Mouse (Mus musculus): Measurements from ENCODE around the gene Sdf4. TPM values are rescaled to one million over a fixed set of nuclear protein-coding genes. Genes with fewer than 3 reads are reported as not detected.
A peak's percentile ranks its signal among the peaks of the same experiment; 100 is the strongest.

Sdf4 gene
- polyA plus RNA-seq, 1 experiment from 2014 or later: 160 TPM

- Histone ChIP-seq H3K27ac (no peak overlapping the region), H3K36me3 (peaks cover 54% of the 10 kb centered on the region), H3K9me3 (no peaks in the 10 kb centered on the region), H3K9ac (no peak overlapping the region), H3K4me3 (no peak overlapping the region), H3K4me1 (no peaks in the 10 kb centered on the region), H3K4me2 (replicated peaks) (no peak overlapping the region), H3K27me3 (no peaks in the 10 kb centered on the region)
- no peak for ATAC-seq (ENCODE audit: low FRiP score, low read depth)
- 78% methylated on average over 2 of the region's 2 CpGs for WGBS
Measured at GRCm38 (mm10) chr4:156014436-156014835, 21.8 kb downstream of the Sdf4 start.

GRCm38 (mm10) chr4:156019771-156020170, 27.1 kb downstream of the Sdf4 start:
- Histone ChIP-seq H3K27ac (no peak overlapping the region), H3K9ac (no peak overlapping the region), H3K9me3 (no peaks in the 10 kb centered on the region), H3K4me1 (no peaks in the 10 kb centered on the region), H3K4me3 (no peak overlapping the region), H3K36me3 (peaks cover 24% of the 10 kb centered on the region), H3K27me3 (no peaks in the 10 kb centered on the region), H3K4me2 (replicated peaks) (no peak overlapping the region)
- no peak for ATAC-seq (ENCODE audit: low FRiP score, low read depth)
- 88% methylated on average over 12 of the region's 12 CpGs for WGBS

- Histone ChIP-seq H3K9me3 (no peaks in the 10 kb centered on the region), H3K9ac (no peak overlapping the region), H3K36me3 (peaks cover 30% of the 10 kb centered on the region), H3K4me1 (peaks cover 8% of the 10 kb centered on the region), H3K4me2 (replicated peaks) (no peak overlapping the region), H3K27me3 (no peaks in the 10 kb centered on the region), H3K4me3 (no peak overlapping the region), H3K27ac (no peak overlapping the region)
- 72% methylated on average over 3 of the region's 3 CpGs for WGBS
- ATAC-seq (ENCODE audit: low FRiP score, low read depth): no peak
Measured at GRCm38 (mm10) chr4:156021381-156021780, 28.7 kb downstream of the Sdf4 start.

- no peak overlapping the region for H3K27ac ChIP-seq
- 63% methylated on average over 9 of the region's 9 CpGs for WGBS
- no peaks in the 10 kb centered on the region for H3K27me3 ChIP-seq
Measured at GRCm38 (mm10) chr4:156021942-156022419, 29.3 kb downstream of the Sdf4 start.

GRCm38 (mm10) chr4:156023520-156023919, 30.8 kb downstream of the Sdf4 start:
- H3K9me3 ChIP-seq: no peaks in the 10 kb centered on the region
- no peak overlapping the region for H3K27ac ChIP-seq
- no peak for ATAC-seq (ENCODE audit: low FRiP score, low read depth)
- H3K9ac ChIP-seq: no peak overlapping the region
- H3K4me1 ChIP-seq: peaks cover 8% of the 10 kb centered on the region
- H3K4me2 ChIP-seq (replicated peaks): no peak overlapping the region
- 78% methylated on average over 9 of the region's 9 CpGs for WGBS
- H3K27me3 ChIP-seq: no peaks in the 10 kb centered on the region
- peaks cover 48% of the 10 kb centered on the region for H3K36me3 ChIP-seq
- H3K4me3 ChIP-seq: no peak overlapping the region

More at GRCm38 (mm10) chr4:156021942-156022419, 29.3 kb downstream of the Sdf4 start:
- peaks cover 33% of the 10 kb centered on the region for H3K36me3 ChIP-seq
- H3K4me3 ChIP-seq: no peak overlapping the region
- ATAC-seq (ENCODE audit: low FRiP score, low read depth): no peak
- no peak overlapping the region for H3K4me2 ChIP-seq (replicated peaks)
- no peak overlapping the region for H3K9ac ChIP-seq
- peaks cover 8% of the 10 kb centered on the region for H3K4me1 ChIP-seq
- no peaks in the 10 kb centered on the region for H3K9me3 ChIP-seq

GRCm38 (mm10) chr4:156024184-156024583, 31.5 kb downstream of the Sdf4 start:
- Histone ChIP-seq H3K4me1 (peaks cover 8% of the 10 kb centered on the region), H3K9me3 (no peaks in the 10 kb centered on the region), H3K27ac (no peak overlapping the region), H3K36me3 (peaks cover 52% of the 10 kb centered on the region), H3K9ac (no peak overlapping the region), H3K4me3 (no peak overlapping the region), H3K27me3 (no peaks in the 10 kb centered on the region), H3K4me2 (replicated peaks) (no peak overlapping the region)
- WGBS: 87% methylated on average over 7 of the region's 7 CpGs
- no peak for ATAC-seq (ENCODE audit: low FRiP score, low read depth)

- H3K4me2 ChIP-seq (replicated peaks): peak within 1 kb of the TSS; percentile 2; the same call in 1 of the 2 replicates
- H3K4me3 ChIP-seq: no peak within 1 kb of the TSS
- ATAC-seq (ENCODE audit: low FRiP score, low read depth): no peak
- H3K27ac ChIP-seq: peak within 1 kb of the TSS; percentile 33; the same call in 1 of the 2 replicates
- H3K27me3 ChIP-seq: no peaks in the 10 kb centered on the region
- H3K4me1 ChIP-seq: peaks cover 18% of the 10 kb centered on the region
- peak within 1 kb of the TSS; percentile 40 for H3K9ac ChIP-seq
- peaks cover 50% of the 10 kb centered on the region for H3K36me3 ChIP-seq
- WGBS: 51% methylated on average over 4 of the region's 4 CpGs
- no peaks in the 10 kb centered on the region for H3K9me3 ChIP-seq
Measured at GRCm38 (mm10) chr4:156026013-156026412, 33.3 kb downstream of the Sdf4 start, which contains the start of gene Tnfrsf18. Gene Tnfrsf18 (plus strand): TSS chr4:156026164.

GRCm38 (mm10) chr4:156028580-156028979, 35.9 kb downstream of the Sdf4 start:
- Histone ChIP-seq H3K9ac (no peak overlapping the region), H3K27ac (no peak overlapping the region), H3K4me2 (replicated peaks) (no peak overlapping the region), H3K36me3 (peaks cover 37% of the 10 kb centered on the region), H3K4me3 (no peak overlapping the region), H3K9me3 (no peaks in the 10 kb centered on the region), H3K27me3 (no peaks in the 10 kb centered on the region; the same call in 1 of the 2 replicates), H3K4me1 (peaks cover 33% of the 10 kb centered on the region)
- no peak for ATAC-seq (ENCODE audit: low FRiP score, low read depth)
- 90% methylated on average over 7 of the region's 7 CpGs for WGBS

- H3K9me3 ChIP-seq: no peaks in the 10 kb centered on the region
- H3K4me3 ChIP-seq: peak overlapping the region; percentile 58
- ATAC-seq (ENCODE audit: low FRiP score, low read depth): no peak
- H3K4me2 ChIP-seq (replicated peaks): peak overlapping the region; percentile 80
- WGBS: 57% methylated on average over 9 of the region's 9 CpGs
- H3K36me3 ChIP-seq: peaks cover 34% of the 10 kb centered on the region
- peak overlapping the region; percentile 71 for H3K9ac ChIP-seq
- H3K4me1 ChIP-seq: peaks cover 36% of the 10 kb centered on the region
- peaks cover 19% of the 10 kb centered on the region for H3K27me3 ChIP-seq
- peak overlapping the region; percentile 95; the same call in 1 of the 2 replicates for H3K27ac ChIP-seq
Measured at GRCm38 (mm10) chr4:156030651-156031118, 38.0 kb downstream of the Sdf4 start.

GRCm38 (mm10) chr4:156031255-156031592, 38.6 kb downstream of the Sdf4 start:
- Histone ChIP-seq H3K9me3 (no peaks in the 10 kb centered on the region), H3K4me3 (peak overlapping the region; percentile 58), H3K36me3 (peaks cover 30% of the 10 kb centered on the region), H3K4me1 (peaks cover 31% of the 10 kb centered on the region), H3K4me2 (replicated peaks) (peak overlapping the region; percentile 80), H3K9ac (peak overlapping the region; percentile 71), H3K27me3 (peaks cover 25% of the 10 kb centered on the region), H3K27ac (peak overlapping the region; percentile 95)
- ATAC-seq (ENCODE audit: low FRiP score, low read depth): peak; percentile 34; the same call in 1 of the 2 replicates
- WGBS: 4% methylated on average over 7 of the region's 7 CpGs

- Histone ChIP-seq H3K9ac (peak overlapping the region; percentile 71), H3K4me1 (peaks cover 29% of the 10 kb centered on the region), H3K9me3 (no peaks in the 10 kb centered on the region), H3K4me3 (peak overlapping the region; percentile 58), H3K27me3 (peaks cover 30% of the 10 kb centered on the region), H3K4me2 (replicated peaks) (peak overlapping the region; percentile 80), H3K36me3 (peaks cover 25% of the 10 kb centered on the region), H3K27ac (peak overlapping the region; percentile 95)
- WGBS: 1% methylated on average over 24 of the region's 24 CpGs
- ATAC-seq (ENCODE audit: low FRiP score, low read depth): peak; percentile 92
Measured at GRCm38 (mm10) chr4:156031593-156032391, 39.1 kb downstream of the Sdf4 start.

GRCm38 (mm10) chr4:156032856-156033255, 40.2 kb downstream of the Sdf4 start:
- Histone ChIP-seq H3K4me2 (replicated peaks) (peak overlapping the region; percentile 80), H3K9ac (no peak overlapping the region), H3K27ac (peak overlapping the region; percentile 95; the same call in 1 of the 2 replicates)

More at GRCm38 (mm10) chr4:156032856-156033255, 40.2 kb downstream of the Sdf4 start:
- WGBS: 81% methylated on average over 4 of the region's 4 CpGs
- peaks cover 29% of the 10 kb centered on the region for H3K4me1 ChIP-seq
- no peak for ATAC-seq (ENCODE audit: low FRiP score, low read depth)
- H3K36me3 ChIP-seq: peaks cover 15% of the 10 kb centered on the region
- no peaks in the 10 kb centered on the region for H3K9me3 ChIP-seq
- no peak overlapping the region for H3K4me3 ChIP-seq
- peaks cover 30% of the 10 kb centered on the region for H3K27me3 ChIP-seq

All from limb, embryonic 13.5 days (tissue).